Mouse (Mus musculus) midbrain, embryonic 12.5 days (tissue): ENCODE measurements around the gene Akr1a1. TPM values are rescaled to one million over a fixed set of nuclear protein-coding genes. Genes with fewer than 3 reads are reported as not detected.

Experiments used
- ATAC-seq: fragments of 200-750 bp; cut with Nextera tagmentation; 2 replicates; pipeline ENCODE4 v1.8.0; 2017; ENCODE audit warnings: low read depth, moderate TSS enrichment, moderate library complexity; ENCODE audit not compliant: low FRiP score
- H3K27ac ChIP-seq: fragments of 300-500 bp; sonication (generic); replicated peaks from 2 replicates; pipeline ENCODE4 v1.5.1; 2016; ENCODE audit warnings: mild to moderate bottlenecking
- H3K27me3 ChIP-seq: fragments of 300-500 bp; sonication (generic); 2 replicates; pipeline ENCODE4 v1.6.1; 2016; ENCODE audit warnings: mild to moderate bottlenecking
- H3K36me3 ChIP-seq: fragments of 300-500 bp; sonication (generic); 2 replicates; pipeline ENCODE4 v1.6.1; 2016
- H3K4me1 ChIP-seq: fragments of 300-500 bp; sonication (generic); 2 replicates; pipeline ENCODE4 v1.6.1; 2016
- H3K4me2 ChIP-seq: fragments of 300-500 bp; sonication (generic); replicated peaks from 2 replicates; pipeline ENCODE4 v1.6.1; 2016; ENCODE audit warnings: mild to moderate bottlenecking, moderate library complexity
- H3K4me3 ChIP-seq: fragments of 300-500 bp; sonication (generic); 2 replicates; pipeline ENCODE4 v1.5.1; 2016; ENCODE audit warnings: mild to moderate bottlenecking
- H3K9ac ChIP-seq: fragments of 300-500 bp; sonication (generic); replicated peaks from 2 replicates; pipeline ENCODE4 v1.6.1; 2016; ENCODE audit warnings: mild to moderate bottlenecking, moderate library complexity
- H3K9me3 ChIP-seq: fragments of 300-500 bp; sonication (generic); 2 replicates; pipeline ENCODE4 v1.6.1; 2016; ENCODE audit warnings: mild to moderate bottlenecking
- WGBS: fragments of 180-500 bp; shearing (Covaris S2); methylation state at CpG from one replicate; pipeline ENCODE4 v1.1.7; 2016; 5-methylcytosine and 5-hydroxymethylcytosine counted together
- polyA plus RNA-seq: library from polyadenylated mRNA; unstranded; fragments of >200 nt; fragmentation: Nextera tagmentation; extraction: Ambion mirVana; gene quantifications from 2 replicates; pipeline ENCODE4 v1.2.1, GENCODE M21; 2016

Akr1a1 gene
- polyA plus RNA-seq, 1 experiment from 2014 or later, result 513 TPM

- ATAC-seq, result peak; percentile 92
- no peaks in the 10 kb centered on the region for H3K27me3 ChIP-seq
- under 1% methylated on average over 13 of the region's 13 CpGs for WGBS
- H3K9me3 ChIP-seq, result no peaks in the 10 kb centered on the region
- H3K4me2 ChIP-seq, result peak overlapping the region; percentile 66
- peaks cover 16% of the 10 kb centered on the region for H3K36me3 ChIP-seq
- peaks cover 21% of the 10 kb centered on the region for H3K4me1 ChIP-seq
- H3K4me3 ChIP-seq, result peak overlapping the region; percentile 99
- peak overlapping the region; percentile 94 for H3K9ac ChIP-seq
- H3K27ac ChIP-seq, result peak overlapping the region; percentile 95
Observed at GRCm38 (mm10) chr4:116627359-116627716, 24.1 kb downstream of the Akr1a1 start.

- H3K36me3 ChIP-seq, result peaks cover 15% of the 10 kb centered on the region
- H3K9me3 ChIP-seq, result no peaks in the 10 kb centered on the region
- peak overlapping the region; percentile 94 for H3K9ac ChIP-seq
- peak; percentile 77 for ATAC-seq
- H3K4me1 ChIP-seq, result peaks cover 21% of the 10 kb centered on the region
- peak overlapping the region; percentile 95 for H3K27ac ChIP-seq
- WGBS, result under 1% methylated on average over 53 of the region's 53 CpGs
- H3K4me2 ChIP-seq, result peak overlapping the region; percentile 66
- H3K27me3 ChIP-seq, result no peaks in the 10 kb centered on the region
- peak overlapping the region; percentile 99 for H3K4me3 ChIP-seq
Observed at GRCm38 (mm10) chr4:116626658-116627358, 24.7 kb downstream of the Akr1a1 start.

GRCm38 (mm10) chr4:116624831-116625230, 26.6 kb downstream of the Akr1a1 start:
- H3K27ac ChIP-seq, result no peak overlapping the region
- H3K4me2 ChIP-seq, result peak overlapping the region; percentile 66
- H3K27me3 ChIP-seq, result no peaks in the 10 kb centered on the region
- peaks cover 21% of the 10 kb centered on the region for H3K4me1 ChIP-seq
- H3K4me3 ChIP-seq, result peak overlapping the region; percentile 99; the same call in 1 of the 2 replicates
- no peak for ATAC-seq
- H3K36me3 ChIP-seq, result peaks cover 32% of the 10 kb centered on the region
- WGBS, result 90% methylated on average over 4 of the region's 4 CpGs
- H3K9me3 ChIP-seq, result no peaks in the 10 kb centered on the region
- H3K9ac ChIP-seq, result no peak overlapping the region

- Histone ChIP-seq H3K27me3 (no peaks in the 10 kb centered on the region), H3K4me1 (no peaks in the 10 kb centered on the region), H3K4me3 (no peak overlapping the region), H3K9ac (no peak overlapping the region), H3K36me3 (peaks cover 80% of the 10 kb centered on the region), H3K9me3 (no peaks in the 10 kb centered on the region), H3K27ac (no peak overlapping the region), H3K4me2 (no peak overlapping the region)
- WGBS, result 98% methylated on average over 2 of the region's 2 CpGs
- no peak for ATAC-seq
Observed at GRCm38 (mm10) chr4:116615237-116615636, 36.2 kb downstream of the Akr1a1 start.

DNA sequence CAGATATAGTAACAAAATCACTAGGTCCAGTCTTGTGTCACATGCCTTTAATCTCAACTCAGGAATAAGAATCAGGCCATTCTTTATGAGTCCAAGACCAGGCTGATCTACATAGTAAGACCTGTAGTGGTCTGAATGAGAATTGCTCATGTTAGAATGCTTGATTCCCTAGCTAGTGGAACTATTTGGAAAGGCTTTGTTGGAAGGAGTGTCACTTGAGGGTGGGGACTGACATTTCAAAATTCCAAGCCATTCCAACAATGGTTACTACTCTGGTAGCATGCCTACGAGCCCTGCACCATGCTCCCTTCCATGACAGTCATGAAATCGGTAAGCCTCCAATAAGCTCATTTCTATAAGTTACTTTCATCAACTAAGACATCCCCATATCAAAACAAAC, 38.9 kb downstream of the Akr1a1 start:
- 96% methylated on average over 2 of the region's 2 CpGs for WGBS
- no peak for ATAC-seq

GRCm38 (mm10) chr4:116596978-116597881, 54.2 kb downstream of the Akr1a1 start:
- Histone ChIP-seq H3K4me3 (peak overlapping the region; percentile 65), H3K4me2 (peak overlapping the region; percentile 87), H3K9ac (peak overlapping the region; percentile 73), H3K4me1 (peaks cover 25% of the 10 kb centered on the region), H3K9me3 (no peaks in the 10 kb centered on the region), H3K27me3 (no peaks in the 10 kb centered on the region), H3K27ac (peak overlapping the region; percentile 76), H3K36me3 (peaks cover 39% of the 10 kb centered on the region)
- 1% methylated on average over 50 of the region's 50 CpGs for WGBS
- peak; percentile 92 for ATAC-seq

More for the DNA sequence above, 38.9 kb downstream of the Akr1a1 start:
- H3K4me3 ChIP-seq, result no peak overlapping the region
- H3K4me2 ChIP-seq, result no peak overlapping the region
- no peaks in the 10 kb centered on the region for H3K4me1 ChIP-seq
- H3K9ac ChIP-seq, result no peak overlapping the region
- H3K36me3 ChIP-seq, result peaks cover 74% of the 10 kb centered on the region
- no peaks in the 10 kb centered on the region for H3K27me3 ChIP-seq
- H3K9me3 ChIP-seq, result no peaks in the 10 kb centered on the region
- no peak overlapping the region for H3K27ac ChIP-seq

DNA sequence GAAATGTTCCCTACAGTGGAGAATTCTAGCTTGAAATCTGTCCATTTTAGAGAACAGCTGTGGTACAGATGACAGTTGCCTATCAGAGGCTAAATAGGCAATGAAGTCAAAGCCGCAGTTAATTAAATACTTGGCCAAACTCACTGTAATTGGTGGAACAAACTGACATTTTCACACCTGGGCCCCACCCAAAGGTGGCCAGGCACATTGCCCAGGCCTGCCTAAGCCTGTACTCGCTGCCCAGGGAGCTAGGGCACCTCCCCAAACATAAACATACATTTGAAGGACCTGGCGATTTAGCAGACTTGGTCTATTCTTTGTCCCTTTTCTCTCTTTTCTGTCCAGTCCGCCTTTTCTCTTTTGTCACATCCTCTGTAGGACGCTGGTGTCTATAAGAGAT, 55.1 kb downstream of the Akr1a1 start, which contains the start of gene Ccdc17:
Ccdc17 (plus strand) TSS at position 276 of the 400 bp plus-strand sequence.
- Histone ChIP-seq H3K9ac (peak within 1 kb of the TSS; percentile 73), H3K4me3 (peak within 1 kb of the TSS; percentile 65), H3K9me3 (no peaks in the 10 kb centered on the region), H3K4me2 (peak within 1 kb of the TSS; percentile 87), H3K27ac (peak within 1 kb of the TSS; percentile 76), H3K4me1 (peaks cover 25% of the 10 kb centered on the region), H3K27me3 (no peaks in the 10 kb centered on the region), H3K36me3 (peaks cover 39% of the 10 kb centered on the region)
- WGBS, result 26% methylated on average over 5 of the region's 5 CpGs
- no peak for ATAC-seq

- Histone ChIP-seq H3K9me3 (no peaks in the 10 kb centered on the region), H3K27me3 (no peaks in the 10 kb centered on the region), H3K27ac (no peak overlapping the region), H3K4me1 (peaks cover 25% of the 10 kb centered on the region), H3K4me3 (no peak overlapping the region), H3K36me3 (peaks cover 39% of the 10 kb centered on the region), H3K4me2 (no peak overlapping the region), H3K9ac (no peak overlapping the region)
- no peak for ATAC-seq
- WGBS, result 81% methylated on average over 8 of the region's 8 CpGs
Observed at GRCm38 (mm10) chr4:116595793-116596192, 55.7 kb downstream of the Akr1a1 start.

Other genes with a start within 250 kb of the Akr1a1 start
- 37.4 and 38.8 TPM in 2 replicates for gene Mast2, start 187.5 kb downstream of the Akr1a1 start, polyA plus RNA-seq
- gene Ipp, start 144.1 kb downstream of the Akr1a1 start, polyA plus RNA-seq, result 16.5 and 16.8 TPM in 2 replicates
- 27.3 and 29.1 TPM in 2 replicates for gene Tmem69, start 95.7 kb downstream of the Akr1a1 start, polyA plus RNA-seq
- 27.3 and 32.0 TPM in 2 replicates for gene Gpbp1l1, start 94.0 kb downstream of the Akr1a1 start, polyA plus RNA-seq
- 3.4 and 4.6 TPM in 2 replicates for gene Ccdc17, start 55.0 kb downstream of the Akr1a1 start, polyA plus RNA-seq
- gene Nasp, start 23.7 kb downstream of the Akr1a1 start, polyA plus RNA-seq, result 229 and 242 TPM in 2 replicates
- gene Prdx1, start 33.9 kb upstream of the Akr1a1 start, polyA plus RNA-seq, result 740 and 818 TPM in 2 replicates
- 32.0 and 35.7 TPM in 2 replicates for gene Mmachc, start 56.7 kb upstream of the Akr1a1 start, polyA plus RNA-seq
- gene Ccdc163, start 56.8 kb upstream of the Akr1a1 start, polyA plus RNA-seq, result 27.6 and 28.9 TPM in 2 replicates
- gene Tesk2, start 69.3 kb upstream of the Akr1a1 start, polyA plus RNA-seq, result 5.3 and 5.7 TPM in 2 replicates
- 29.5 and 33.5 TPM in 2 replicates for gene Toe1, start 156.0 kb upstream of the Akr1a1 start, polyA plus RNA-seq
- 14.9 and 17.3 TPM in 2 replicates for gene Mutyh, start 156.0 kb upstream of the Akr1a1 start, polyA plus RNA-seq
- 0.45 and 0.79 TPM in 2 replicates for gene Hpdl, start 170.0 kb upstream of the Akr1a1 start, polyA plus RNA-seq
- 9.6 and 10.6 TPM in 2 replicates for gene Zswim5, start 225.7 kb upstream of the Akr1a1 start, polyA plus RNA-seq